Mouse (Mus musculus): ENCODE data around the gene Rhbg.
"Not testable (repeated sequence)": the region's sequence is repeated elsewhere in the genome, so short reads cannot be mapped to it uniquely, and the experiment has no call there.

Rhbg gene

GRCm38 (mm10) chr3:88254268-88254926 lies at the start of gene Rhbg:
Gene Rhbg, minus strand, starts transcription at chr3:88254709.
- DNase-seq = peak; percentile 63 to 82

- no peak for DNase-seq
These were observed 44.7 kb upstream of the Rhbg start for GRCm38 (mm10) chr3:88299172-88299571.

DNA sequence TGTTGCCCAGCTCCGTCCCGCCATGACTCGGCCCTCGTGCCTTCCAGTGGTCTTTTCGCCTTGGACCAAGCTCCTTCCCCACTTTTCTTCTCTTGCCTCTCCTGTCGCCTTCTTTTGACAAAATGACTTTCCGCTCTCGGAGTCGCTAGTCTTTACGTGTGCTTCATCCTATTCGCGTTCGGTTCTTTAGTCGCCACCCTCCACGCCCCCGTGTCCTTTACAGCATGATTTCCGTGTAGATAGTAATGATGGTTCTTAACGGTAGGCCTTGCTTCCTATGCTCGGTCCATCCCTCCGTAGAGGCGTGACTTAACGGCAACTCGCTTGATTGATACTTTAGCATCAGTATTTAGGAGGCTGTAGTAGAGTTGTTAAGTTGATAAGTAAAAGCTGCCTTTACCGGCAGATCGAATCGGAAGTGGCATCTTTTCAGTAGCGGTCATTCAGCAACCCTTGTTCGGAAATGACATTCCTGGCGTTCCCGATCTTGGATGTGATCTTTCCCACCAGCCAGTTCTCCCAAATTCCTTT lies 42.9 kb upstream of the Rhbg start:
- no peak for DNase-seq

DNA sequence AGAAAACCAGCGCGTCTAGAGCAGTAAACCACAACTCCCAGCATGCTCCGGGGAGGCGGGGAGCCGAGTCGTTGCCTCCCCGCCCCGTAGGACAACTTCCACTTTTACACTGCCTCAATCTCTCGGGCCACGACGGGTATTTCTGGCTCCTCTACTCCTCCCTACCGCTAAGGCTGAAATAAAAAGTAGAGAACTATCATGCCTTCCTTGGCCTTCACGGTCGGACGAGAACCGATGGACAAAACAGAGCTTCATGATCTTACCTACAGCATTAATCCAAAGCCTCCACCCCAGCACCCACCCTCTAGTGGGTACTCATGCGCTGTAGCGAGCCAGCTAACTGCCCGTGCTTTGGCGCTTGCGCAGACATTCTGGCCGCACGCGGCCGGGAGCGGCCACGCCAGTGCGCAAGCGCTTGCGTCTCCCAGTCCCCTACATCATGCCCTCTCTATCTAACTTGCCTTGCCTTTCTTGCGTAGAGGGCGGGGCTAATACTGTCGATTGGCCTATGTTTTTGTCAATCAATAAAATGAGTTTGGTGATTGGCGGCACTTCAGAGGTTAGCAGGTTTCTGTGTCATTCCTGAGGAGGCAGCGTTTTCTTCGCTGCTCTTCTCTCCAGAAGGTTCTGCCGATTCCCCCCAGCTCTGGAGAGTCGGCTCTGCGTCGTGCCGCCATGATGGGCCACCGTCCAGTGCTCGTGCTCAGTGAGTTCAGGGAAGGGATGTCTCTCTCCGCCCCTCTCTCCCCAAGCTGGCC lies 42.2 kb upstream of the Rhbg start, which contains the start of the genes Tsacc and Cct3:
TSS of gene Tsacc (minus strand) at position 439 of the 758 bp plus-strand sequence.
TSS of gene Cct3 (plus strand) at position 556 of the 758 bp plus-strand sequence.
- DNase-seq = peak; percentile 95 to 97

GRCm38 (mm10) chr3:88296110-88296560 lies 41.6 kb upstream of the Rhbg start:
- no peak for DNase-seq

- DNase-seq = not testable (repeated sequence)
These were observed 40.8 kb upstream of the Rhbg start for GRCm38 (mm10) chr3:88295272-88295671.

DNA sequence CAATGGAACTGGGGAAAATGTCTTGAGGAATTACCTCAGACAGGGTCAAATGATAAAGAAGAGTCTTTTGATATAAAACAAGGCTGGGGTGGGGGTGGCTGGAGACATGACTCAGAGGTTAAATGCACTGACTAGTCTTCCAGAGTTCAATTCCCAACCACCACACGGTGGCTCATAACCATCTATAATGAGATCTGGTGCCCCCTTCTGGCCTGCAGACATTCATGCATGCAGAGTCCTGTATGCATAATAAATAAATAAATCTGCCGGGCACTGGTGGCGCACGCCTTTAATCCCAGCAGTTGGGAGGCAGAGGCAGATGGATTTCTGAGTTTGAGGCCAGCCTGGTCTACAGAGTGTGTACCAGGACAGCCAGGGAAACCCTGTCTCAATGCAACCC lies 37.5 kb upstream of the Rhbg start:
- peak; percentile 11 to 31 for DNase-seq

GRCm38 (mm10) chr3:88288133-88288713 lies 33.7 kb upstream of the Rhbg start:
- not testable (repeated sequence) for DNase-seq

DNA sequence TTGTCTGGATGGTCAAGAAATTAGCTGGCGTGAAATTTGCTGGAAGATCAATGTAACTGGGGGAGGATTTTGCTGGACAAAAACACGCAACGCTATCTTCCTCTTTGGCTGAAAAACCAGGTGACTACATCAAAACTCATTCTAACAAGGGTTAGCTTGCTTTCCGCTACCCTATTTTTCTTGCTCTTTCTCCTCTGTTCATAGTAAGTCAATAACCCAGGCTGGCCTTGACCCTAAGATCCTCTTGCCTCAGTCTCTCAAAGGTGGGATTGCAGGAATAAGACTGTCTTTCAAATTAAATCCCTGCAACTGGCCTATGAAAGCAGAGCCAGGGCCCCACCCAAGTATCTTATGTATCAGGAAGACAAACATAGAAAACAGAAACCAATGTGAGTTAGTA lies 32.6 kb upstream of the Rhbg start, which contains the start of gene Gm38392:
TSS of gene Gm38392 (minus strand) at position 101 of the 400 bp plus-strand sequence.
- no peak for DNase-seq

DNA sequence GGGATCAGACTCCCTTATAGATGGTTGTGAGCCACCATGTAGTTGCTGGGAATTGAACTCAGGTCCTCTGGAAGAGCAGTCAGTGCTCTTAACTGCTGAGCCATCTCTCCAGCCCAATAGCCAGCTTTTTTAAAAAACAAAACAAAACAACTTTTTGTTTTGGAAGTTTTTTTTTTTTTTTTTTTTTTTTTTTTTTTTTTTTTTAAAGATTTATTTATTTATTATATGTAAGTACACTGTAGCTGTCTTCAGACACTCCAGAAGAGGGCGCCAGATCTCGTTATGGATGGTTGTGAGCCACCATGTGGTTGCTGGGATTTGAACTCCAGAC lies 31.0 kb upstream of the Rhbg start:
- not testable (repeated sequence) for DNase-seq

DNA sequence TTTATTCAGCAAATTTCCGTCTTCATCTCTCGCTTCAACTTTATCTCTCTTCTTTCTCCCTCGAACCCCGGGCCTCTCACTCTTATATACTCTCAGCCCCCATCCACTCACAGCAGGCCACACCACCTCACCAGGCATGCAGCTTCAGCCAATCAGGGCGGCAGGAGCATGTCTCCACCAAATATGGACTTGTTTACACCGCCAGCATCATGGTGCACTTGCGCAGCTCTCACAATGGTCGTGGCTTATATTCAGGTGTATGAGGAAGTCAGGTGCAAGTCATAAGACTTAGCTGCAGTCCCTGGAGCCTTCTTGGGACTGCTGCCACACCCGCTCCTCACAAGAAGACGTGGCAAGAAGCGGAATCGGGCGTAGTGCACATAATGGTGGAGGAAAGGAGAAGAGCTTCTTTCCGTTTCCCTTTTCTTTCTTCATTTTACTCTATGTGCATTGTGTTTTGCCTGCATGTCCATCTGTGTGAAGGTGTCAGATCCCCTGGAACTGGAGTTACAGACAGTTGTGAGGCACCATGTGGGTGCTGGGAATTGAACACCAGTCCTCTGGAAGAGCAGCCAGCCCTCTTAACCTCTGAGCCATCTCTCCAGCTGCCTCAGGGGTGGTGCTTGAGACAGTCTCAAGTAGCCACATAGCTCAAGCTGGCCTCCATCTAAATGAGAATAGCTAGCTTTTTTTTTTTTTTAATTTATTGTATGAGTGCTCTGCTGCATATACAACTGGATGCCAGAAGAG lies 30.5 kb upstream of the Rhbg start:
- not testable (repeated sequence) for DNase-seq

- DNase-seq = not testable (repeated sequence)
These were observed 26.8 kb upstream of the Rhbg start for GRCm38 (mm10) chr3:88281141-88281916.

GRCm38 (mm10) chr3:88280035-88280434 lies 25.5 kb upstream of the Rhbg start:
- DNase-seq = no peak

DNA sequence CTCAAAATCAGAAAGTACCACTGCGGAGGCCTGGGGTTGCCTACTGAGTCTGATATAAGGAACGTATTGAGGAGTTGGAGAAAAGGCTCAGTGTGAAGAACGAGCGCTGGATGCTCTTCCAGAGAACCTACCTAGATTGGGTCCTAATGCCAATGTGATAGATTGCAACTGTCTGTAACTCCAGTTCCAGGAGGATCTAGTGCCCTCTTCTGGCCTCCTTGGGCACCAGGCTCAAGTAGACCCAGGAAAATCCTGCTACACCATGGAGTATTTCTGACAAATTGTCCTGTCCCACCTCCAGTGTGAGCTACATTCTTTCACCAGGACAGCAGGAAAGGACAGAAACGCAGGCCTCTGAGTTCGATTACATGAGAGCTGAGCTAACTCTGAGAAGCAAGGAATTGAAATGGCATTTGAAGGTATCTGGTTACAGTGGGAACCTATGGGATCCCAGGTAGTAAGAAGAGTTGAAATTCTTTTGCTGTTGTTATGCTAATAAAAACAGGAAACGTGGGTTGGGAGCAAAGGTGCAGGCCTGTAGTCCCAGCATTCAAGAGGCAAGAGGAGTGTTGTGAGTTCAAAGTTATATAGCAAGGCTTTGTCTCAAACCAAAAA lies 22.1 kb upstream of the Rhbg start:
- peak; percentile 26 to 58 for DNase-seq

DNA sequence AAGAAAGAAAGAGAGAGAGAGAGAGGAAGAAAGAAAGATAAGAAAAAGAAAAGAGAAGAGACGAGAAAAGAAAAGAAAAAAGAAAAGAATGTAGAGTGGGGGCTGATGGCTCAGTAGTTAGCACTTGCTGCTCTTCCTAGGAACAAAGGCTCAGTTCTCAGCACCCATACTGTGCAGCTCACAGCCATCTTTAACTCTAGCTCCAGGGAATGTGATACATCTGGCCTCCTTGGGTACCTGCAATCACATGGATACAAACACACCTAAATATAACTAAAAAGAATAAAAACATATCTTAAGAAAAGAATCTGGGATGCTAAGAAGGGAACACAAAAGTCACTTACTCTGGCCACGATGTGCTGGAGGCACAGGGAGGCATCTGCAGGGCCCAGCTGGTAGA lies 21.6 kb upstream of the Rhbg start:
- DNase-seq = no peak

DNA sequence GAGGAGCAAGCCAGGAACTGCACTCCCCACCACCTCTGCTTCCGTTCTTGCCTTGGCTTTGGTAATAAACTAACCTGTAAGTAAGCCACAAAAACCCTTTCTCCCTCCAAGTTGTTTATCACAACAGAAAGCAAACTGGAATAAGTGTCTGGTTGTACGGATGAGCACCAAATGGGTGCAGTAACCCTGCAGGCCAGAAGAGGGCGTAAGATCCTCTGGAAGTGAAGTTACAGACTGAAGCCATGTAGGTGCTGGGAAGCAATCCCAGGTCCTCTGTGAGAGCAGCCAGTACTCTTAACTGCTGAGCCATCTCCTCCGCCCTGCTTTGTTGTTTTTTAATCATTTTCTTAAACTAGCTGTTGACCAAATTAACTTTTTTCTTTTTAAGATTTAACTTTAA lies 19.5 kb upstream of the Rhbg start:
- no peak for DNase-seq

DNA sequence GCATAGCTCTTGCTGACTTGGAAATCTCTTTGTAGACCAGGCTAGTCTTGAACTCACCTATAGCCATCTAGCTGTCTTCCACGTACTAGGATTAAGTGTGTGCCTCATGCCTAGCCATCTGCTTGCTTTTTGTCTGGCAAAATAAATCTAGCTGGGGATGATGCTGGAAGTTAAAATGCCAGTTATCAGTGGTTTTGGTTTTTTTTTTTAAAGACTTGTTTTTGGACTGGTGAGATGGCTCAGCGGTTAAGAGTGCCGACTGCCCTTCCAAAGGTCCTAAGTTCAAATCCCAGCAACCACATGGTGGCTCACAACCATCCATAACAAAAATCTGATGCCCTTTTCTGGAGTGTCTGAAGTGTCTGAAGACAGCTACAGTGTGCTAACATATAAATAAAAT lies 17.4 kb upstream of the Rhbg start:
- DNase-seq = no peak

- not testable (repeated sequence) for DNase-seq
These were observed 16.8 kb upstream of the Rhbg start for GRCm38 (mm10) chr3:88271298-88271697.

DNA sequence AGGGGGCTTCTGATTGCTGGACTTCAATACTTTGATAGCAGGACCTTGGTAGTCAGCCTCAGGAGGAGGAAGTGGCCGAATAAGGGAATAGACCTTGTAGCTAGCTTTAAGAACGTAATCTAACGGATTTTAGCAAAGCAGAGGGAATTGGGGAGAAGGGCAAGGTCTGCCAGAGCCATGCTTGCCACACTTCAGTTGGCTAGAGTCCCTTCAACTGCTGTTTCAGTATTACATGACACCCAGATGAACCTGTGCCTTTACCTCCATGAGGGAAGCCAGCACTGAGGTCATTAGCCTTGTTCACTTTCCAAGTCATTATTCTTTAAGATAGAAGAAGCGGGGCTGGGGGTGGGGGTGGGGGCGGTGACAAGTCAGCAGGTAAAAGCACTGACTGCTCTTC lies 14.5 kb upstream of the Rhbg start:
- DNase-seq = no peak

- not testable (repeated sequence) for DNase-seq
These were observed 13.5 kb upstream of the Rhbg start for GRCm38 (mm10) chr3:88268014-88268413.

DNA sequence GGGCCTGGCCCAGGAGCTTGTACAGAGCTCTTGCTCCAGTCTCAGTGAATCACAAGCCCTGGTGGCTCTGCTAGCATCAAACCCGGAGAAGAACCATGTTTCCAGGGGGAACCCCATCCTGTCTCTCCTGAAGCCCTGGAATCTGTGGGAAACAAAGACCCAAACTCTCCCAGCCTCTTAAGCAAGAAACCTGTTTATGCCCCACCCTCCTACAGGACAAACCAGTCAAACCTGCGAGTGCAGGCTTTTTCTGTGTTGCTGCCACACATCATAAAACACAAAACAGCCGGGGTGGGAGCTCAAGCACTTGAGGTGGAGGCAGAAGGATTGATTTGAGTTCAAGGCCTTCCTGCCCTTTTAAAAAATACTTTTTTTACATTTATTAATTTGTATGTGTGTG lies 7.8 kb upstream of the Rhbg start:
- no peak for DNase-seq
